Mouse (Mus musculus): ENCODE data around the gene Plpp2. TPM values are rescaled to one million over a fixed set of nuclear protein-coding genes. Genes with fewer than 3 reads are reported as not detected.

Plpp2 gene
- total RNA-seq, 1 experiment from 2014 or later = 3.1 TPM

Other genes starting within 250 kb of the Plpp2 start
- gene Vmn2r82, start 177.3 kb downstream of the Plpp2 start, total RNA-seq (2017) = not detected in 3 replicates
- not detected in 3 replicates for gene Vmn2r83, start 65.1 kb downstream of the Plpp2 start, total RNA-seq (2017)
- 10.0 to 20.6 TPM (median 14.6 TPM) in 3 replicates for gene Mier2, start 21.4 kb upstream of the Plpp2 start, total RNA-seq (2017)
- not detected in 3 replicates for gene Theg, start 53.5 kb upstream of the Plpp2 start, total RNA-seq (2017)
- not detected in 3 replicates for gene C2cd4c, start 80.2 kb upstream of the Plpp2 start, total RNA-seq (2017)
- gene Shc2, start 104.1 kb upstream of the Plpp2 start, total RNA-seq (2017) = not detected in 3 replicates
- gene Odf3l2, start 111.9 kb upstream of the Plpp2 start, total RNA-seq (2017) = not detected in 3 replicates
- gene Madcam1, start 130.8 kb upstream of the Plpp2 start, total RNA-seq (2017) = not detected in 3 replicates
- gene Tpgs1, start 135.6 kb upstream of the Plpp2 start, total RNA-seq (2017) = 8.9 to 28.4 TPM (median 25.4 TPM) in 3 replicates
- gene Cdc34, start 148.4 kb upstream of the Plpp2 start, total RNA-seq (2017) = 76.0 to 109 TPM (median 89.7 TPM) in 3 replicates
- 0.29 to 17.0 TPM (median 3.0 TPM) in 3 replicates for gene Gzmm, start 155.2 kb upstream of the Plpp2 start, total RNA-seq (2017)
- gene Bsg, start 170.7 kb upstream of the Plpp2 start, total RNA-seq (2017) = 158 to 185 TPM (median 179 TPM) in 3 replicates
- not detected in 3 replicates for gene Hcn2, start 182.8 kb upstream of the Plpp2 start, total RNA-seq (2017)
- 8.3 to 15.9 TPM (median 10.4 TPM) in 3 replicates for gene Polrmt, start 212.8 kb upstream of the Plpp2 start, total RNA-seq (2017)
- gene Fgf22, start 221.3 kb upstream of the Plpp2 start, total RNA-seq (2017) = not detected in 3 replicates
- gene Rnf126, start 233.2 kb upstream of the Plpp2 start, total RNA-seq (2017) = 3.5 to 18.0 TPM (median 8.8 TPM) in 3 replicates
- gene Fstl3, start 243.5 kb upstream of the Plpp2 start, total RNA-seq (2017) = 1.3 to 3.3 TPM (median 2.0 TPM) in 3 replicates

Data from monocyte, adult 5-6 weeks (primary cell).